Mouse (Mus musculus) CH12.LX (cell line): ENCODE data around the gene Slc9a9.

Experiments
- CTCF ChIP-seq, 2 experiments: IDR thresholded peaks in 1 of 2; conservative IDR thresholded peaks in 1 of 2; 2 replicates each; pipeline ENCODE4 v1.5.1; 2011 to 2012; ENCODE audit warnings: low read depth in 2 of 2, low read length in 2 of 2, improper control_type of control experiment in 1 of 2, inconsistent platforms in 1 of 2, mild to moderate bottlenecking in 1 of 2, moderate library complexity in 1 of 2
- JUND ChIP-seq: conservative IDR thresholded peaks from 2 replicates; pipeline ENCODE4 v1.6.1; 2011; ENCODE audit warnings: low read depth, low read length, improper control_type of control experiment
- MAX ChIP-seq: IDR thresholded peaks from 2 replicates; pipeline ENCODE4 v1.6.1; 2011; ENCODE audit warnings: low read length, improper control_type of control experiment
- POLR2A ChIP-seq: IDR thresholded peaks from 2 replicates; pipeline ENCODE4 v1.6.1; 2011; ENCODE audit warnings: low read depth, mild to moderate bottlenecking, improper control_type of control experiment, low read length

DNA sequence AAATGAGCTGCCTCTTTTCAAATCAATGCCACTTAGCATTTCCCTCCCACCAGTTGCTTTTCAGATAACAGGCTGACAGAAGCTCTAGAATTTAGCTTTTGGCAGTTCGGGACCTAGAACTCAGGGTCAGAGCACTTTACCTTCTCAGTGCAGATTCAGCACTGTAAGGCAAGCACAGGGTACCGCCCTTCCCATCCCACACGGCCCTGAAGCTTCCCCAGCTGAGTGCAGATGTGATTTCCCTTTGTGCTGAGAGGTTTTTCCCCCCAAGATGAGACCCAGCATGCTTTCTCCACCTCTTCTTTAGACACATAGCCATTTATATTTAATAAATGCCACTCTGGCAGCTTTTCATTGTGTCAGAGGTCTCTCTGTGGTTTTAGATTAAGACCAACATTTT, 186.4 kb downstream of the Slc9a9 start:
- TF ChIP-seq MAX (no peak), POLR2A (no peak), CTCF (conservative IDR thresholded peaks at IDR 0.05 in 1 of 2, IDR thresholded peaks at IDR 0.05 in 1 of 2; ENCODE audit: low read depth in 2 of 2, low read length in 2 of 2) (no peak), JUND (no peak)
